Mouse (Mus musculus) brain, embryonic 14.5 days (tissue): ENCODE data around the gene Fcnb. TPM values are rescaled to one million over a fixed set of nuclear protein-coding genes. Genes with fewer than 3 reads are reported as not detected.

ENCODE experiments used
- DNase-seq: peaks from one replicate; pipeline ENCODE4 v3.0.0-alpha.2; 2011; ENCODE audit warnings: low read depth
- CTCF ChIP-seq: fragments of 200-500 bp; IDR thresholded peaks from 2 replicates; pipeline ENCODE4 v1.5.1; 2012; ENCODE audit warnings: inconsistent platforms, mild to moderate bottlenecking, moderate library complexity, borderline replicate concordance; ENCODE audit not compliant: insufficient read depth, insufficient read length; ENCODE audit errors: extremely low read depth
- POLR2A ChIP-seq: fragments of 200-500 bp; IDR thresholded peaks from 2 replicates; pipeline ENCODE4 v1.6.1; 2012; ENCODE audit warnings: mild to moderate bottlenecking, inconsistent platforms, borderline replicate concordance; ENCODE audit not compliant: poor library complexity, insufficient read depth, insufficient read length, severe bottlenecking; ENCODE audit errors: extremely low read depth
- polyA plus RNA-seq: library from polyadenylated mRNA; depleted of rRNA; stranded (reverse); fragments of >200 nt; gene quantifications from 2 replicates; pipeline ENCODE4 v1.2.3, GENCODE M21; 2012; rRNA removed

Fcnb gene
- 0.14 and 0.24 TPM in 2 replicates for polyA plus RNA-seq

DNA sequence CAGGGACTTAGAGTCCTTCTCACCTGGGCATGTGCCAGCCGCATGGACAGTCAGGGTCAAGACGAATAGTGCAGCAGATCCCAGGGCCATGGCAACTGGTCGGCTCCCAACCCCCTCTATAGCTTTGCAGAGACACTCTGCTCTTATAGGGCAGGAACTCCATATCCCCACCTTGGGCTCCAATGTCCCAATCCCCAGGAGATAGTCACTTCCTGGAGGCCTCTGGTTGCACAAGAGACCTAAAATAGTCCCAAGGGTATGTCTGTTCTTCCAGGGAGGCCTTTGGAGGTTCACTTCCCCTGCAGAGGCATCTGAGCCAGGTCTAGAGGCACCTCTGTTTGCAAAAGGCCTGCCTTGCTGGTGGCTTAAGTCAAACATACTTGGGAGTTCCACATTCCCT, at the start of gene Fcnb:
TSS of gene Fcnb (minus strand) at position 118 of the 400 bp plus-strand sequence.
- DNase-seq: no peak
- TF ChIP-seq POLR2A (no peak), CTCF (no peak)

DNA sequence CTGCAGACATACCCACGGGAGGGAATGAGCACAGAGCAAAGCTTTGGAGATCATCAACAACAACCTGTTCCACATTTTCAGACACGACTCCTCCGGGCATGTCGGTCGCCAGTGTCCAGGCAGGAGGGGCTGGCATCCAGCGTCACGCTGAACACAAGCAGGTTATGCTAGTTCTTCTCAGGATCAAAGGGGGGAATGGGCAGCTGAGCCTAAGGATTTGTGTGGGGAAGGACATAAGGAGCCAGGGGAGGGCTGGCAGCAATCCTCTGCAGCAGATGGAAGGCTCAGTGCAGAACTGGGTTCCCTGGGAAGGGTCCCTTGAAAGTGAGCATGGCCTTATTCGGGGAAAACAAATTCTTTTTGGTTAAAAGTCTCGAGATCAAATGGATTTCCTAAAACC, 49.1 kb upstream of the Fcnb start:
- DNase-seq: no peak
- TF ChIP-seq CTCF (no peak), POLR2A (no peak)

DNA sequence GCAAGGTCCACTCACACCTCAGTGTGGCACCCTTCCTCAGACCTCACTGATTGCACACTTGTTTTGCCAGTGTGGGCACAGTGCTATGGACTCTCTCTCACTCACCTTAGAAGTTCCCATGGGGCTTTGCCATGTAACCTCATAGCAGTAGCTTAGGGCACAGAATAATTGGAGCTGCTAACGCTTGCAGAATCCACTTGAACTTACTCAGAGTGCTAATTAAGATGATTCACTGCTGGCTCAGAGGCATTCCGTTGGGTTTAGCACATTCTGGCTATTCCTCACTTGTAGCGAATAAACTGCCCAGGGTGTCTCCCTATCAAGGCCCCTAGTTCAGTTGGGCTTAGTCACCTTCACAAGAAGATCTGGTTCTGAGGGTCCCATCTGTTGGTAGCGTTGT, 47.4 kb upstream of the Fcnb start:
- TF ChIP-seq POLR2A (no peak), CTCF (no peak)
- DNase-seq: no peak

GRCm38 (mm10) chr2:28126763-28127438, 42.2 kb upstream of the Fcnb start:
- peak; percentile 64 for DNase-seq
- TF ChIP-seq POLR2A (no peak), CTCF (no peak)

DNA sequence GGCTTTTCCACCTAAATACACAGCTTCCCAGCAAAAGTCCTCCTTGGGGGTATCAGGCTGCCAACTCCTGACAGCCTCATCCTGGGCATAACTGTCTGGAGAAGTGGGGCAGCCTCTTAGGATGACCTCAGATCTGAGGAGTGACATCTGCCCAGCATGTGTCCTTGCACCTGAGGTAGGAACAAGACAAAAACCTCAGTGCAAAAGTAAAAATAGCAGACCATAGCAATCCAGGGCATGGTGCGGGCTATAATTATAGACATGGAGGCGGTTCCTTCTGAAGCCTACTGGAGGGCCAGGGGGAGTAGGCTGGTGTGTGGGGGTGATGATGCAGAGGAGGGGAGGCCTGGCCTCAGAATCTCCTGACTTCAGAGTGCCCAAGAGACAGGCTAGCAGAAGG, 39.2 kb upstream of the Fcnb start:
- no peak for TF ChIP-seq CTCF
- no peak for TF ChIP-seq POLR2A
- no peak for DNase-seq

- TF ChIP-seq CTCF (no peak), POLR2A (no peak)
- no peak for DNase-seq
These were observed 36.6 kb upstream of the Fcnb start for GRCm38 (mm10) chr2:28121309-28121708.

DNA sequence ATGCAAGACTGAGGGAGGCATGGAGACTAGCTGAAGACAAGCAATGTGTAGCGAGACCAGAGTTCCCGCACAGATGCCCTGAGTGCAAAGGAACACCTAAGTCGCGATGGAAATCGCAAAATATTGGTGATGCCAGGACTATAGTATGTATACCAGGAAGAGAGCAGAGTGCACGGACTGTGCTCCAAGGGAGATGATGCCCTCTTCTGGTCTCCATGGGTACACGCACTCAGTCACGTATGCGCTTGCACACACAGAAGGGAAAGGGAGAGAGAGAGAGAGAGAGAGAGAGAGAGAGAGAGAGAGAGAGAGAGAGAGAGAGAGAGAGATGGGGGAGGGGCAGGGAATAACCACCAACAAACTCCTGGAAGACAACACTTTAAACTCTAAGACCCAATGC, 35.7 kb upstream of the Fcnb start:
- TF ChIP-seq CTCF (no peak), POLR2A (no peak)
- DNase-seq: no peak

- peak; percentile 63 for DNase-seq
- TF ChIP-seq CTCF: no peak
- no peak for TF ChIP-seq POLR2A
These were observed 33.9 kb upstream of the Fcnb start for GRCm38 (mm10) chr2:28118518-28119116.

- peak; percentile 84 for DNase-seq
- TF ChIP-seq POLR2A: no peak
- TF ChIP-seq CTCF: no peak
These were observed 33.0 kb upstream of the Fcnb start for GRCm38 (mm10) chr2:28117490-28118308.

GRCm38 (mm10) chr2:28108763-28109162, 24.1 kb upstream of the Fcnb start:
- no peak for DNase-seq
- no peak for TF ChIP-seq POLR2A
- no peak for TF ChIP-seq CTCF

DNA sequence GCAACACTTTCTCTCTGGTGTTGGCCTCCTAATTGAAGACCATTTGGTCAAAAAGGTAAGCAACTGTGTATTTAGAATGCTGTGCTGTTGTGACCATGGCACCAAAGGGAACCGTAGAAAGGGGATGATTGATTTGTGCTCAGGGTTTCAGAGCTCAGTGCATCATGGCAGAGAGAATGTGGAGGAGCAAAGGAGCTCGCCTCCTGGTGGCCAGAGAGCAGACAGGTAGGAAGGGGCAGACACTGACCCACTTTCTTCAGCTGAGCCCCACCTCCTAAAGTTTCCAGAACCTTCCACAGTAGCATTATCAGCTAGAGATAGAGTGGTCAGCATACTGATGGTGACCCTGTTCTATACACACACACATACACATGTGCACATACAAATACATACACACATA, 21.3 kb upstream of the Fcnb start:
- no peak for DNase-seq
- TF ChIP-seq POLR2A (no peak), CTCF (peak; percentile 30; the same call in 1 of the 2 replicates)
